Mouse (Mus musculus) lung, adult 18-20 months (tissue): Measurements from ENCODE around the gene Eif4e2.
A peak's percentile ranks its signal among the peaks of the same experiment; 100 is the strongest.

ENCODE experiments used
- DNase-seq, 2 experiments: peaks; one replicate each; pipeline ENCODE4 v3.0.0; 2022; ENCODE audit warnings: mixed read lengths in 2 of 2

Gene Eif4e2

DNA sequence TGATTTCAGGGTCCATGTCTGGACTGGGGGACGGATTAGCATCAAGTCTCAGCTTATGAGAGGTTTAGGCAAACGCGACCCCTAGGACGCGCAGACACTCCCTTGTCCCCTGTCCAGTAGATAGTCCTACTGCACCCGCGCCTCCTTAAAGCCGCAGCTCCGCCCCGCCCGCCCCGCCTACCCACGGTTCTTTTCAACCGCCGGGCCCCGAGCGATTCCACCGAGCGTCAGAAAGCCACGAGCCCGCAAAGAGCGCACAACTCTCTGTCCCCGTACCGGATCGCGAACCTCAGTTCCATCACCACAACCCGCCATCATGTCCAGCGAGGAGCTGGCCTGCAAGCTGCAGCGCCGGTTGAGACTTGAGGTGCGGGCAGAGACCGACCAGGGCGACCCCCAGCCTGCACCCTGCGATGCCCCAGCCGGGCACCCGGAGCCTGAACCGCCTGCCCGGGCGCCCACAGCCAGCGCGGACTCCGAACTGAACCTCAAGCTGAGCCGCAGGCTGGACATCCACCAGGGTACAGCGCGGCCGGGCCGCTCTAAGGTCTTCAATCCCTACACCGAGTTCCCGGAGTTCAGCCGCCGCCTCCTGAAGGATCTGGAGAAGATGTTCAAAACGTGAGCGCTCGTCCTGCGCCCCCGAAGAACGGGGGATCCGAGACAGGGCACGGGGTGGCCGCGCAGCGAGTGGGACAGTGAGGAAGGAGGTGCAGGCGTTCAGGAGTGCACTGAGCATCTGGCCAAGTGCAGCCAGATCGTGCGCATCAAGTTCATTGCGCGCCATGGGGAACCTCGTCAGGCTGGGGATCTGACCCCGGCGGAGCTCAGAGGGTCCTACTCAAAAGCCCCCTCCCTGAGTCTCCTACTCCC is 50.7 kb downstream of the Eif4e2 start, which contains the start of gene Efhd1:
TSS of gene Efhd1 (plus strand) at position 230 of the 873 bp plus-strand sequence.
- DNase-seq = peak in 1 of 2 experiments; percentile 18

- DNase-seq = no peak
These were observed 51.5 kb downstream of the Eif4e2 start for GRCm38 (mm10) chr1:87265200-87265599.

GRCm38 (mm10) chr1:87266296-87267090 is 52.8 kb downstream of the Eif4e2 start:
- no peak for DNase-seq

DNA sequence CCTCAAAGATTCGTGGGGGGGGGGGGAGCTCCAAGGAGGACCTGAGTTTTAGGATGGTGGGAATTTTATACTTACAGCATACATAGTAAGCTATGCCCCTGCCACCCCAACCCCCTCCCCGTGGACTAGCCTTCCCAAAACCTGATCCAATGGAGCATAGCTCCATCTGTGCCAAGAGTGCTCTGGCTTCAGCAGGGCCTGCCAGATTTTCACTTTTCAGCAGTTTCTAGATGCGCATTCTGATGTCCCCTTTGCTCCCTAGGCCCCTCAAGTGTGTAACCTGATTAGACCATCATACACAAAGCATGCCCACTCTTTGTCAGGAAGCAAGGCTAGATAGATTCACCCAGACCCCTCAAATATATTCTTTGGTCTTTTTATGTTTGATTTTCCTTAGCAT is 56.5 kb downstream of the Eif4e2 start:
- DNase-seq = no peak

- DNase-seq = no peak
These were observed 57.1 kb downstream of the Eif4e2 start for GRCm38 (mm10) chr1:87270641-87271467.

DNA sequence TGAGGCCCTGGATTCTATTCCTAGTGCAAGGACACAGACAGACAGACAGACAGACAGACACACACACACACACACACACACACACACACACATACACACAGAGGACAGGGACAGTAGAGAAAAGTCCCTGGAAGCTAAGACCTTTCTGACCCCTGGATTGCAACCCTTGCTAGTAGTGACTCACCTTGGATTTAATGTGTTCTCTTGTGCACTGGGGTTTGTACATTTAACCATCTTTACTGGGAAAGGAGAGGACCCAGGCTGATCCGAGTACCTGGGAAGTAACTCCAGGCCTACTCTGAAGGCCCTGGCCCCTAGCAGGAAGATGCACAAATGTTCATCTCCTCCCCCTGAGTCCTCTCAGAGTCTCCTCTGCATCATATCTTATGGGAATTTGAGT is 57.9 kb downstream of the Eif4e2 start:
- DNase-seq = no peak

- DNase-seq = no peak
These were observed 58.7 kb downstream of the Eif4e2 start for GRCm38 (mm10) chr1:87272462-87272861.

DNA sequence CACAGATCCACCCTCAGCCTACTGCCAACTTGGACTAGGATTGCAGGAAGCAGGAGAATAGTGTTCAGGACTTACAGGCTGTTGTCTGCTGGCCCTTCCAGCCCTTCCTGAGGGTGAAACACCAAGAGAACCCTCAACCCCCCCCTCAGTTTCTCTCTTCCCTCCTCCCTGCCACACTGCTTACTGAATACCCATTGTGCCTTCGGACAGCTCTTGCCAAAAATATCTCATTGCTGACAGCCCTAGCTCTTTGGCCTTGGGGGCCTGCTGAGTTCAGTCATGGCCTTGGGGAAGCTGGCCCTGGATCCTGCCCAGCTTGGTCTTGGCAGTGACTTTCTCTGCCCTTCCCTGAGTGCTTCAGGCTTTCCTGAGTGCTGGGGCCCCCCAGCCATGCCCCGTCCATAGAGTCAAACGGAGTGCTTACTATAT is 59.8 kb downstream of the Eif4e2 start:
- no peak for DNase-seq

- no peak for DNase-seq
These were observed 60.4 kb downstream of the Eif4e2 start for GRCm38 (mm10) chr1:87274134-87274533.

GRCm38 (mm10) chr1:87275151-87275550 is 61.4 kb downstream of the Eif4e2 start:
- DNase-seq = no peak

DNA sequence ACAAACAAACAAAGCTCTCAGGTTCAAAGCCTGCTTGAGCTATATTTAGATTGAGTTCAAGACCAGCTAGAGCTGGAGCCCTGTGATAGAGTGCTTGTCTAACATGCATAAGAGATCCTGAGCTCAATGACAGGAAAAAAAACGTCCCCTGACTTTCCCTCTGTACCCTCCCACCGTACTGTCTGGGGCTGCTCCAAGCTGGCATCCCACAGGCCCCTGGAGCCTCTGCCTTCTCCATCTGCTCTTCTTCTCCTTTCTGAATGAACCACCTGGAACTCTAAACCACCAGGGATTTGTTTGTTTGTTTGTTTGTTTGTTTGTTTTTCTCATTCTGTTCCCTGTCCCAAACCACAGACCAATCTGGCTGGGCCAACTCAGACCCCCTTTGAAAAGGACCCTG is 62.3 kb downstream of the Eif4e2 start:
- no peak for DNase-seq

GRCm38 (mm10) chr1:87280281-87280680 is 66.6 kb downstream of the Eif4e2 start:
- no peak for DNase-seq

GRCm38 (mm10) chr1:87281599-87282412 is 68.1 kb downstream of the Eif4e2 start:
- DNase-seq = no peak

DNA sequence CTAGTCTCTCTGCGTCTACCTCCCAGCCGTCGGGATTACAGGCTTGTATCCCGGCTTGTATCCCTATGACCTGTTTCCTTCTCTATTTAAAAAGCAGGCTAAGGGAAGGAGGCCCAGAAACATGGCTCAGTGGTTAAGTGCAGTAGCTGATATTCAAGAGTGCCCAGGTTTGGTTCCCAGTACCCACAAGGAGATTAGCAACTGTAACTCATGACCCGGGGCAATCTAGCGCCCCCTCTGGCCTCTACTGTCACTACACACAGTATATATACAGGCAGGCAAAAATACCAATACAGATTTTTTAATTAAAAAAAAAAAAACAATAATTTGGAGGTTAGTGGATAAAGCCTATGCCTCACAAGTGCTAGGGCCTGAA is 68.7 kb downstream of the Eif4e2 start:
- DNase-seq = no peak

- no peak for DNase-seq
These were observed 69.8 kb downstream of the Eif4e2 start for GRCm38 (mm10) chr1:87283410-87283960.

DNA sequence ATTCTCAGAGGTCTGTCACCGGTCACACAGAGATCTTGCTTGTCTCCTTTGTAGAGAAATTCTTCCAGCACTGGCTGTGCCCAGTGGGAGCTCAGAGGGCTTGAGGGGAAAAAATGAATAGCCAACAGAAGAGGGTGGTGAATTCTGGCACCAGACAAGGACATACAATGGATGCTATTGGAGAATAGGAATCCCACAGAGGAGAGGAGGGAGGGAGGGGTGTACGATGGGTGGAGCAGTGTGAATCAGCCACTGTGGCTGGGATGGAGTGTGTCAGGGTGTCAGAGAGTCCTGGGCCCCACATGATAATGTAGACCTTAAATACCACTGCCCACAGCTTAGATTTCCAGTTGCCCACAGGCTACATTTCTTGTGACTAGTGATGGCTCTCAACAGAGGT is 73.4 kb downstream of the Eif4e2 start:
- no peak for DNase-seq
